ENCODE assay signal across 10 mouse cellular contexts in the genomic region with DNA sequence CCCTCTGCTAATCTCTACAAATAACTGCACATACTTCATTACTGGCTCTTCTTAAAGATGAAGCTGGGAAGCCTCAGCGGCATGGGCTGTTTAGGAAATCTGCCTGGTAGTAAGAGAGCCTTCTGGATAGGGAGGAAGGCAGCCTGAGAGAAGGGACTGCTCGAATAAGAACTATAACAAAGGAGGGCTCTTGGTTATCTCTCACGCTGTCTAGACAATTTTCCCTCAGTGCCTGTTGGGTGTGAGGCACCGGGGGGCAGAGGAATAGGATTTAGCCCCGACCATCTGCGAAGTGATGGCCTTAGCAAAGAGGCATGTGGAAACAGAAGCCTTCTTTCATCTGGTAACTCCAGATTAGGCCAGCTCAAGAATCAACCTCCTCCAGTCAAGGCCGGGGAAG. TPM values are rescaled to one million over a fixed set of nuclear protein-coding genes. Genes with fewer than 3 reads are reported as not detected.
A peak's percentile ranks its signal among the peaks of the same experiment; 100 is the strongest.
DNase-seq lines count a peak whose midpoint lies in the region; ATAC-seq and TF ChIP-seq lines count a peak whose summit lies in the region.
"Had no signal": no experiment of that assay in that cellular context is flagged by ENCODE, and none has a peak within 500 bp of the region (broad histone marks: within the 10 kb centered on the region; RNA-seq: fewer than 3 reads in every experiment).

No protein-coding gene starts in this region.

- H3K4me1 ChIP-seq in heart, postnatal 0 days (ENCODE audit: control insufficient read depth, insufficient read depth) = peaks cover 34% of the 10 kb centered on the region
- H3K4me1 ChIP-seq in megakaryocyte, embryonic 14.5 days = peaks cover 85% of the 10 kb centered on the region
- H3K4me1 ChIP-seq in intestine, postnatal 0 days (replicated peaks; ENCODE audit: control insufficient read depth, insufficient read depth, low read length) = no peaks in the 10 kb centered on the region
- H3K4me1 ChIP-seq in neural tube, embryonic 13.5 days (replicated peaks) = peaks cover 38% of the 10 kb centered on the region

- no peaks in the 10 kb centered on the region for H3K9me3 ChIP-seq in heart, postnatal 0 days (replicated peaks; ENCODE audit: control insufficient read depth, low read length)
- H3K9me3 ChIP-seq in megakaryocyte, embryonic 14.5 days = no peaks in the 10 kb centered on the region
- H3K9me3 ChIP-seq in intestine, postnatal 0 days (ENCODE audit: control insufficient read depth) = no peaks in the 10 kb centered on the region
- no peaks in the 10 kb centered on the region for H3K9me3 ChIP-seq in neural tube, embryonic 13.5 days

- H3K4me2 ChIP-seq in heart, postnatal 0 days (ENCODE audit: low read depth, low read length) = peak overlapping the region; percentile 68
- H3K4me2 ChIP-seq in intestine, postnatal 0 days (replicated peaks; ENCODE audit: low read depth) = peak overlapping the region; percentile 95; the same call in 1 of the 2 replicates
- H3K4me2 ChIP-seq in neural tube, embryonic 13.5 days = peak overlapping the region; percentile 84

- 24% methylated on average over 7 of the region's 7 CpGs for WGBS in heart, postnatal 0 days
- WGBS in intestine, postnatal 0 days = 68% methylated on average over 7 of the region's 7 CpGs
- WGBS in neural tube, embryonic 13.5 days = 55% methylated on average over 7 of the region's 7 CpGs

- peak overlapping the region; percentile 93 for H3K27ac ChIP-seq in heart, postnatal 0 days (ENCODE audit: low read depth)
- no peak overlapping the region; the same call in 1 of the 2 replicates for H3K27ac ChIP-seq in intestine, postnatal 0 days (ENCODE audit: low read depth, low read length)
- no peak overlapping the region for H3K27ac ChIP-seq in neural tube, embryonic 13.5 days (replicated peaks)
- H3K27ac ChIP-seq: macrophage had no signal

- DNase-seq in heart, postnatal 0 days (ENCODE audit: low spot score) = no peak
- no peak for DNase-seq in heart, adult 9 months (ENCODE audit: low spot score in 2 of 2)
- DNase-seq in adrenal gland, postnatal 25 days = no peak
- no peak for DNase-seq in thymus, postnatal 0 days (ENCODE audit: low spot score)
- DNase-seq: cerebellum, adult 9-11 months had no signal

- H3K4me3 ChIP-seq in heart, postnatal 0 days (ENCODE audit: low read depth, low read length) = no peak overlapping the region
- peak overlapping the region; percentile 83 for H3K4me3 ChIP-seq in megakaryocyte, embryonic 14.5 days (replicated peaks)
- H3K4me3 ChIP-seq in intestine, postnatal 0 days (ENCODE audit: low read depth, low read length) = no peak overlapping the region
- no peak overlapping the region for H3K4me3 ChIP-seq in neural tube, embryonic 13.5 days

- H3K9ac ChIP-seq in heart, postnatal 0 days (replicated peaks; ENCODE audit: low read depth, low read length) = peak overlapping the region; percentile 26; the same call in 1 of the 2 replicates
- H3K9ac ChIP-seq in intestine, postnatal 0 days (ENCODE audit: low read depth, low read length) = no peak overlapping the region
- peak overlapping the region; percentile 92; the same call in 1 of the 2 replicates for H3K9ac ChIP-seq in neural tube, embryonic 13.5 days

- ATAC-seq in heart, postnatal 0 days (ENCODE audit: insufficient read depth, low read depth) = no peak
- ATAC-seq in megakaryocyte, adult 5-6 weeks (ENCODE audit: poor library complexity, severe bottlenecking) = no peak
- ATAC-seq in intestine, postnatal 0 days = no peak
- ATAC-seq in neural tube, embryonic 13.5 days (ENCODE audit: low read depth) = no peak

- no peak for TF ChIP-seq CTCF in heart, postnatal 0 days (IDR thresholded peaks at IDR 0.05; ENCODE audit: low read depth)
- no peak for TF ChIP-seq CTCF in intestine, postnatal 0 days (IDR thresholded peaks at IDR 0.05; ENCODE audit: low read depth)

- no peaks in the 10 kb centered on the region for H3K27me3 ChIP-seq in heart, postnatal 0 days (ENCODE audit: control insufficient read depth, insufficient read depth, low read length)
- H3K27me3 ChIP-seq in megakaryocyte, embryonic 14.5 days (replicated peaks) = no peaks in the 10 kb centered on the region
- no peaks in the 10 kb centered on the region for H3K27me3 ChIP-seq in intestine, postnatal 0 days (replicated peaks; ENCODE audit: control insufficient read depth, insufficient read depth, low read length)
- H3K27me3 ChIP-seq in neural tube, embryonic 13.5 days = no peaks in the 10 kb centered on the region

- peaks cover 14% of the 10 kb centered on the region for H3K36me3 ChIP-seq in heart, postnatal 0 days (replicated peaks; ENCODE audit: control insufficient read depth, insufficient read depth, low read length)
- peaks cover 58% of the 10 kb centered on the region for H3K36me3 ChIP-seq in megakaryocyte, embryonic 14.5 days (replicated peaks; ENCODE audit: low read length)
- no peaks in the 10 kb centered on the region for H3K36me3 ChIP-seq in intestine, postnatal 0 days (ENCODE audit: control insufficient read depth, insufficient read depth)
- H3K36me3 ChIP-seq in neural tube, embryonic 13.5 days = peaks cover 11% of the 10 kb centered on the region; the same call in 1 of the 2 replicates

- TF ChIP-seq EP300 in heart, postnatal 0 days (IDR thresholded peaks at IDR 0.05; ENCODE audit: low read depth) = no peak

RNA-seq across cellular contexts. Expression of gene Pitpnm2, which starts 2.3 kb away (rescaled TPM):
- 17.1 and 28.6 TPM in 2 replicates for total RNA-seq in heart, postnatal 0 days (2014; rRNA removed; ENCODE audit: low replicate concordance)
- polyA plus RNA-seq in heart, postnatal 0 days (2015; fragmentation: Nextera tagmentation; extraction: Ambion mirVana) = 3.1 and 3.2 TPM in 2 replicates
- 30.1 and 45.3 TPM in 2 replicates for polyA plus RNA-seq in megakaryocyte, embryonic 14.5 days (2012; ENCODE audit: insufficient read depth, low replicate concordance)
- total RNA-seq in megakaryocyte, adult 5-6 weeks (2015) = 3.3 and 3.5 TPM in 2 replicates
- total RNA-seq in megakaryocyte, adult 5-6 weeks (2017) = 1.2 and 7.6 TPM in 2 replicates
- polyA plus RNA-seq in intestine, postnatal 0 days (2015; fragmentation: Nextera tagmentation; extraction: Ambion mirVana) = 1.5 and 1.9 TPM in 2 replicates
- polyA plus RNA-seq in neural tube, embryonic 13.5 days (2015; fragmentation: Nextera tagmentation; extraction: Ambion mirVana) = 7.9 and 8.4 TPM in 2 replicates
- total RNA-seq in adrenal gland, postnatal 25 days (2021) = 62.5 and 83.8 TPM in 2 replicates
- polyA plus RNA-seq in thymus, postnatal 0 days (2015; fragmentation: Nextera tagmentation; extraction: Ambion mirVana) = 22.6 and 33.9 TPM in 2 replicates
